Mouse (Mus musculus): ENCODE data around the gene Smyd3.

Gene Smyd3

GRCm38 (mm10) chr1:179025169-179025568 is 492.7 kb downstream of the Smyd3 start:
- no peak for DNase-seq (ENCODE audit: low spot score in 2 of 2)

- no peak for DNase-seq (ENCODE audit: low spot score in 2 of 2)
Measured at GRCm38 (mm10) chr1:179023486-179023885, 494.4 kb downstream of the Smyd3 start.

GRCm38 (mm10) chr1:179017428-179017827 is 500.4 kb downstream of the Smyd3 start:
- DNase-seq (ENCODE audit: low spot score in 2 of 2), result no peak

- DNase-seq (ENCODE audit: low spot score in 2 of 2), result no peak
Measured at GRCm38 (mm10) chr1:179013021-179013420, 504.8 kb downstream of the Smyd3 start.

- no peak for DNase-seq (ENCODE audit: low spot score in 2 of 2)
Measured at GRCm38 (mm10) chr1:179012273-179012672, 505.6 kb downstream of the Smyd3 start.

- no peak for DNase-seq (ENCODE audit: low spot score in 2 of 2)
Measured at GRCm38 (mm10) chr1:179010756-179011155, 507.1 kb downstream of the Smyd3 start.

- no peak for DNase-seq (ENCODE audit: low spot score in 2 of 2)
Measured at GRCm38 (mm10) chr1:179009911-179010310, 507.9 kb downstream of the Smyd3 start.

- DNase-seq (ENCODE audit: low spot score in 2 of 2), result no peak
Measured at GRCm38 (mm10) chr1:179004133-179004866, 513.5 kb downstream of the Smyd3 start.

GRCm38 (mm10) chr1:179003406-179004132 is 514.3 kb downstream of the Smyd3 start:
- no peak for DNase-seq (ENCODE audit: low spot score in 2 of 2)

GRCm38 (mm10) chr1:178999876-179000528 is 517.8 kb downstream of the Smyd3 start:
- DNase-seq (ENCODE audit: low spot score in 2 of 2), result no peak

GRCm38 (mm10) chr1:178997870-178998269 is 520.0 kb downstream of the Smyd3 start:
- no peak for DNase-seq (ENCODE audit: low spot score in 2 of 2)

- DNase-seq (ENCODE audit: low spot score in 2 of 2), result no peak
Measured at GRCm38 (mm10) chr1:178994263-178994662, 523.6 kb downstream of the Smyd3 start.

GRCm38 (mm10) chr1:178992503-178992902 is 525.3 kb downstream of the Smyd3 start:
- DNase-seq (ENCODE audit: low spot score in 2 of 2), result no peak

- DNase-seq (ENCODE audit: low spot score in 2 of 2), result no peak
Measured at GRCm38 (mm10) chr1:178991470-178991869, 526.4 kb downstream of the Smyd3 start.

- DNase-seq (ENCODE audit: low spot score in 2 of 2), result no peak
Measured at GRCm38 (mm10) chr1:178991045-178991444, 526.8 kb downstream of the Smyd3 start.

- DNase-seq (ENCODE audit: low spot score in 2 of 2), result no peak
Measured at GRCm38 (mm10) chr1:178989485-178989884, 528.4 kb downstream of the Smyd3 start.

- DNase-seq (ENCODE audit: low spot score in 2 of 2), result no peak
Measured at GRCm38 (mm10) chr1:178988176-178988575, 529.7 kb downstream of the Smyd3 start.

GRCm38 (mm10) chr1:178981641-178982040 is 536.2 kb downstream of the Smyd3 start:
- no peak for DNase-seq (ENCODE audit: low spot score in 2 of 2)

GRCm38 (mm10) chr1:178980185-178980584 is 537.7 kb downstream of the Smyd3 start:
- DNase-seq (ENCODE audit: low spot score in 2 of 2), result no peak

GRCm38 (mm10) chr1:178978617-178979245 is 539.1 kb downstream of the Smyd3 start:
- no peak for DNase-seq (ENCODE audit: low spot score in 2 of 2)

- no peak for DNase-seq (ENCODE audit: low spot score in 2 of 2)
Measured at GRCm38 (mm10) chr1:178972055-178972454, 545.8 kb downstream of the Smyd3 start.

- DNase-seq (ENCODE audit: low spot score in 2 of 2), result no peak
Measured at GRCm38 (mm10) chr1:178961661-178962060, 556.2 kb downstream of the Smyd3 start.

Measured in spleen, postnatal 36 days (tissue).